Mouse (Mus musculus) hindbrain, embryonic 15.5 days (tissue): ENCODE results near the gene Rbm18. TPM values are rescaled to one million over a fixed set of nuclear protein-coding genes. Genes with fewer than 3 reads are reported as not detected.
A peak's percentile ranks its signal among the peaks of the same experiment; 100 is the strongest.

Experiments used
- ATAC-seq: fragments of 200-750 bp; cut with Nextera tagmentation; 2 replicates; pipeline ENCODE4 v1.8.0; 2017; ENCODE audit warnings: low read depth, moderate number of reproducible peaks, moderate TSS enrichment; ENCODE audit not compliant: low FRiP score
- H3K27ac ChIP-seq: fragments of 300-500 bp; sonication (generic); replicated peaks from 2 replicates; pipeline ENCODE4 v1.5.1; 2015; ENCODE audit warnings: mild to moderate bottlenecking, inconsistent platforms
- H3K27me3 ChIP-seq: fragments of 300-500 bp; sonication (generic); 2 replicates; pipeline ENCODE4 v1.6.1; 2015; ENCODE audit warnings: control low read depth, inconsistent platforms
- H3K36me3 ChIP-seq: fragments of 300-500 bp; sonication (generic); 2 replicates; pipeline ENCODE4 v1.6.1; 2015; ENCODE audit warnings: control low read depth, inconsistent platforms
- H3K4me1 ChIP-seq: fragments of 300-500 bp; sonication (generic); replicated peaks from 2 replicates; pipeline ENCODE4 v1.6.1; 2015; ENCODE audit warnings: control low read depth, inconsistent platforms
- H3K4me2 ChIP-seq: fragments of 300-500 bp; sonication (generic); 2 replicates; pipeline ENCODE4 v1.6.1; 2015; ENCODE audit warnings: moderate library complexity, mild to moderate bottlenecking, inconsistent platforms
- H3K4me3 ChIP-seq: fragments of 300-500 bp; sonication (generic); 2 replicates; pipeline ENCODE4 v1.5.1; 2015; ENCODE audit warnings: mild to moderate bottlenecking, inconsistent platforms
- H3K9ac ChIP-seq: fragments of 300-500 bp; sonication (generic); 2 replicates; pipeline ENCODE4 v1.6.1; 2015; ENCODE audit warnings: inconsistent platforms
- H3K9me3 ChIP-seq: fragments of 300-500 bp; sonication (generic); 2 replicates; pipeline ENCODE4 v1.6.1; 2016; ENCODE audit warnings: control low read depth, inconsistent platforms
- WGBS: fragments of 180-500 bp; shearing (Covaris S2); methylation state at CpG from one replicate; pipeline ENCODE4 v1.1.7; 2015; 5-methylcytosine and 5-hydroxymethylcytosine counted together
- polyA plus RNA-seq: library from polyadenylated mRNA; unstranded; fragments of >200 nt; fragmentation: Nextera tagmentation; extraction: Ambion mirVana; gene quantifications from 2 replicates; pipeline ENCODE4 v1.2.1, GENCODE M21; 2015

Gene Rbm18
- polyA plus RNA-seq, 1 experiment from 2014 or later = 117 TPM

DNA sequence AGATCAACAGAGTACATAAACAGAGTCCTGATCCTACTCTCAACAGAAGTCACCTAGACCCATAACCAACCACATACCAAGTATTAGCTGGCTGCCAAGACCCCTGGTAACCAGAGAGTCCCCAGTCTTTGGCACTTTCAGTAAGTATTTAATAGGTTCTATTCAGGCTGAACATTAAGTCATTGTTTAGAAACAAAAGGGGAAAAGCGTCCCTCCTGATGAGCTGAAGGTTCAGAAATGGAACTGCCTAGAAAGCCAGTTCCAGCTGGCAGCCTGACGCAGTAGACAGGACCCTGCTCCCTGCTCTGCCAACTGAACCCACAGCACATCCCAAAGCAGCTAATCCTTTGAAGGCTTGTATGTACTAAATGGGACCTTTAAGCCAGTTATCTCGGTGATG, 47.4 kb downstream of the Rbm18 start:
- no peaks in the 10 kb centered on the region for H3K36me3 ChIP-seq
- no peak overlapping the region for H3K27ac ChIP-seq
- peaks cover 73% of the 10 kb centered on the region for H3K27me3 ChIP-seq
- no peak for ATAC-seq
- peaks cover 18% of the 10 kb centered on the region for H3K4me1 ChIP-seq
- H3K9ac ChIP-seq = no peak overlapping the region
- no peaks in the 10 kb centered on the region for H3K9me3 ChIP-seq
- 37% methylated on average over 3 of the region's 3 CpGs for WGBS
- no peak overlapping the region for H3K4me2 ChIP-seq
- no peak overlapping the region for H3K4me3 ChIP-seq

DNA sequence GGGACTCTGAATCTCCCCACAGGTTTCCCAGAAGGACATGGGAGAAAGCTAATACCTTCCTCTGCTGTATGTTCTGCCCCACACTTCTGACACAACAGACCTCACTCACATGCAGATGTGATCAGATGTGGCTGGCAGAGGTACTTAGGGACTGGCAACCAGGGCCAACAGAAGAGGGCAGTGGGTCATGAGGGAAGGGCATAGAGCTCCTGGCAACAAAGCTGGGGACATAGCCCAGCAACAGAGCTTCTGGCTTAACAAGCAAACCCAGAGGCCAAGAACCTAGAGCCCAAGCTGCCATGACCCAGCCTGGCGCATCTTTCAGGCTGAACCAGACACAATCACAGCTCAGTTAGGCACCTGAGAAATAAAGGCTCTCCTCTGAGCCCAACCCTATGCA, 51.5 kb downstream of the Rbm18 start:
- 94% methylated on average over 1 of the region's 1 CpGs for WGBS

GRCm38 (mm10) chr2:36082802-36083580, 53.6 kb downstream of the Rbm18 start:
- Histone ChIP-seq H3K4me3 (no peak overlapping the region), H3K27me3 (peaks cover 14% of the 10 kb centered on the region), H3K27ac (no peak overlapping the region), H3K4me1 (no peaks in the 10 kb centered on the region), H3K36me3 (no peaks in the 10 kb centered on the region), H3K9ac (no peak overlapping the region), H3K4me2 (no peak overlapping the region), H3K9me3 (no peaks in the 10 kb centered on the region)
- no peak for ATAC-seq
- WGBS = 75% methylated on average over 9 of the region's 9 CpGs

More for the DNA sequence above, 51.5 kb downstream of the Rbm18 start:
- no peak overlapping the region for H3K27ac ChIP-seq
- H3K27me3 ChIP-seq = peaks cover 31% of the 10 kb centered on the region
- H3K4me2 ChIP-seq = no peak overlapping the region
- no peak overlapping the region for H3K9ac ChIP-seq
- no peaks in the 10 kb centered on the region for H3K36me3 ChIP-seq
- H3K4me3 ChIP-seq = no peak overlapping the region
- no peaks in the 10 kb centered on the region for H3K9me3 ChIP-seq
- no peaks in the 10 kb centered on the region for H3K4me1 ChIP-seq
- no peak for ATAC-seq

GRCm38 (mm10) chr2:36081446-36081845, 55.1 kb downstream of the Rbm18 start:
- Histone ChIP-seq H3K27me3 (0 out of 2 replicates have a peak, but pooled peaks cover 3% of the 10 kb centered on the region), H3K4me1 (peaks cover 11% of the 10 kb centered on the region), H3K4me3 (no peak overlapping the region), H3K27ac (no peak overlapping the region), H3K9me3 (no peaks in the 10 kb centered on the region), H3K9ac (no peak overlapping the region), H3K4me2 (no peak overlapping the region), H3K36me3 (no peaks in the 10 kb centered on the region)
- WGBS = 43% methylated on average over 9 of the region's 9 CpGs
- no peak for ATAC-seq

DNA sequence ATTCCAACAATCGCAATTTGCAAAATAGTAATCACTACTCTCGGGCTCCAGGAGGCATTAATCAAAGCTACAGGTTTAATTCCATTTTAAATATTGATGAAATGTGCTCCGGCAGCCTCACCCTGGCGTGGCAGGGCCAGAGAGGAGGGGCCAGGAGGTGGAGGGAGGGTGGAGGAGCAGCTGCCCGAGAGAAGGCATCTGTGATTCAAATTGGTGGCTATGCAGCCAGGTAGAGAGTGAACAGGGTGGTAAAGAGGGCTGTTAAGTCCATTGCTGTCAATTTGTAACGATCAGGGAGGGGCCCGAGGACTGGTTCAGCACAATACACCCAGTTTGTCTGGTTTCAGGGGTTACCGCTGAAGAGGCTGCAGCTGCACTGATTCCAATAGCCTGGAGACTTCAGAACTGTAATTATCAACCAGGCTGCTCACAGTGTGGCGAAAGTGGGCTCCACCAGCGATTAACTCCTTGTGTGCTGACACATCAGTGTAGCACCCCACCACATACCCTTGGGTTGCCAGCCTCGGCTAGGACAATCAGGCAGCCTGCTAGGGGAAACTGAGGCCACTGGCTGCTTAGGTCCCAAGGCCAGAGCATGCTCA, 59.3 kb downstream of the Rbm18 start:
- no peaks in the 10 kb centered on the region for H3K9me3 ChIP-seq
- H3K27ac ChIP-seq = no peak overlapping the region
- no peaks in the 10 kb centered on the region for H3K36me3 ChIP-seq
- 0 out of 2 replicates have a peak, but pooled peaks cover 3% of the 10 kb centered on the region for H3K27me3 ChIP-seq
- 18% methylated on average over 11 of the region's 11 CpGs for WGBS
- H3K4me3 ChIP-seq = peak overlapping the region; percentile 18
- H3K9ac ChIP-seq = no peak overlapping the region
- peaks cover 11% of the 10 kb centered on the region for H3K4me1 ChIP-seq
- H3K4me2 ChIP-seq = peak overlapping the region; percentile 46
- peak; percentile 46 for ATAC-seq

DNA sequence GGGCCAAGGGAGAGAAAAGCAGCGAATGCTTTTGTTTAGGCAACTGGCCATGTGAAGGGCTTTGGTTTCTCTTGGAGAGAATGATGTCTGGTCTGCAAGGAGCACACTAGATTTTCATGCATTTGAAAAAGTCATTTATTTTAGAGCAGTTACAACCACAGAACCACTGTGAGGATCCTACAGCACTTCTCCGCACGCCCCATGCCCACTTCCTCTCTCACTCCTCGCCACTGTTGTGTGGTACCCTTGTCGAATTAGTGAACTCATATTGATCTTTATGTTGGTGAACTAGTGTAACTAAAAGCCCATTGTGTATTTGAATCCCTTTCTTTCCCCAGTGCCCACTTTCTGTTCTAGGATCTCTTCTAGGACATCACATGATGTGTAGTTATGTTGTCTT, 61.4 kb downstream of the Rbm18 start:
- H3K27me3 ChIP-seq = 0 out of 2 replicates have a peak, but pooled peaks cover 3% of the 10 kb centered on the region
- WGBS = 92% methylated on average over 5 of the region's 5 CpGs
- peaks cover 11% of the 10 kb centered on the region for H3K4me1 ChIP-seq
- H3K9me3 ChIP-seq = no peaks in the 10 kb centered on the region
- no peak overlapping the region for H3K4me2 ChIP-seq
- H3K27ac ChIP-seq = no peak overlapping the region
- no peaks in the 10 kb centered on the region for H3K36me3 ChIP-seq
- no peak overlapping the region for H3K9ac ChIP-seq
- H3K4me3 ChIP-seq = no peak overlapping the region
- no peak for ATAC-seq

DNA sequence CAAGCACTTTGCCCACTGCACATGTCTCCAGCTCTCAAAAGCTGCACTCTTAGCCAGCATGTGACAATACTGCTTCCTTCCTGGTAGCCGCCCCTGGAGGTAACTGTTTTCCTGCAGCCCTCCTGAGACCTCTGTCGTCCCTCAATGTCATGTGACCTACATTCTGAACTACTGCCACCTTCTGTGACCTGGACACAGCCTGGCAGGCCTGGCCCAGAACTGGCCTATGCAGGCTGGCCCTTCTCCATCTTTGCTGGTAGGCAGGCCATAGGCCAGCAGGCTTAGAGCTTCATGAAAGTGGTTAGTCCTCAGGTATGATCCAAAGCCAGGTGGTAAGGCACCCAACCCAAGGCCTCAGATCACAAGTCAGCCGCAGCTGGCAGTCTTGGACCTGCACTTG, 62.8 kb downstream of the Rbm18 start:
- 74% methylated on average over 3 of the region's 3 CpGs for WGBS
- no peak for ATAC-seq

DNA sequence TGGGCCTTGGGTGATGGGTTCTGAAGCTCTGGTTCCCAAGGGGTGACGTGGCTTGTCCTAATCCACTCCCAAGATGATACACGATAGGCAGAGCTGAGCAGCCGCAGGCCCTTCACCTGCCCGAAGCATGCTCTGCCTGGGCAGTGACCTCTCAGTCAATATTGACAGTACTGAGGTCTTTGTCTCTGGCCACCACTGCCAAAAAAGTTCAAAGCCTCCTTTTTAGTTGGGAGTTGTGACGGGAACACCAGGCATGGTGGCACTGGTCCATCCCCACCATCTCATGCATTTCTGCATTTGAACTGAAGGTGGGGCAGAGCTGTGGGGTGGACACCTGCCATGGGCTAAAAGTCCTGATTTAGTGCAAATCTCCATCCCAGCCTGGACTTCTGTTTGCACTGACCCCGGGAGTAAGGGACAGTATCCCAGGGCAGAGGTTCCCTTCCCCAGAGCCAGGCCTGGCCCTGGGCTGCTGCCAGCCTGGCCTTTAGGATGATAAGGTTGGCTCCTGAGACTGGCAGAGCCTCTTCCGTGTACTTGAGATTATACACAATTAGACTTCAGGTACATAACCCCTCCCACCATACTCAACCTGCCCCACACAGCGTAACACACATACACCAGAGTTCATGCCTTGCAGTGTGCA, 64.8 kb downstream of the Rbm18 start:
- WGBS = 85% methylated on average over 8 of the region's 8 CpGs
- ATAC-seq = no peak
- Histone ChIP-seq H3K4me3 (no peak overlapping the region), H3K4me2 (no peak overlapping the region), H3K27ac (no peak overlapping the region), H3K9ac (no peak overlapping the region), H3K4me1 (peaks cover under 1% of the 10 kb centered on the region), H3K27me3 (no peaks in the 10 kb centered on the region), H3K36me3 (no peaks in the 10 kb centered on the region), H3K9me3 (no peaks in the 10 kb centered on the region)

More for the DNA sequence above, 62.8 kb downstream of the Rbm18 start:
- Histone ChIP-seq H3K9me3 (no peaks in the 10 kb centered on the region), H3K9ac (no peak overlapping the region), H3K27ac (no peak overlapping the region), H3K4me2 (no peak overlapping the region), H3K27me3 (0 out of 2 replicates have a peak, but pooled peaks cover 2% of the 10 kb centered on the region), H3K4me1 (peaks cover 11% of the 10 kb centered on the region), H3K36me3 (no peaks in the 10 kb centered on the region), H3K4me3 (no peak overlapping the region)

DNA sequence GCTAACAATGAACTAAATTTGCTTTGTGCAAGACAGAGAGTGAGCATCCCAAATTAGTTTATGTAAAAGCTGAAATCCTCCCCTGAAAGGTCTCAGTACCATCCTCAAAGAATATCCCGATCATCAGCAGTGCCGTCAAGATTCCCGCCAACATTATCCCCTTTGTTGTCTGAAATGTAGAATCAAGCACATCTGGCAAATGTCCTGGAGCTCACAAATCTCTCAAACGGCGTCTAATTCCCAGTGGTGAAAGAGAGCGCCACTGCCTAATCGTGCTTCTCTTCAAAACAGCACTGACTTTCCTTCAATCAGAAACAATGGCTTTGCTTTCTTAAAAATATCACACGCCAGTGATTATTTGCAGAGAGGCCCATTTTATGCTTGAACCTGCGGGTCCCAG, 69.4 kb downstream of the Rbm18 start:
- Histone ChIP-seq H3K27me3 (no peaks in the 10 kb centered on the region), H3K9ac (no peak overlapping the region), H3K4me3 (no peak overlapping the region), H3K9me3 (no peaks in the 10 kb centered on the region), H3K4me2 (no peak overlapping the region), H3K36me3 (no peaks in the 10 kb centered on the region), H3K4me1 (no peaks in the 10 kb centered on the region), H3K27ac (no peak overlapping the region)
- WGBS = 38% methylated on average over 9 of the region's 9 CpGs
- ATAC-seq = no peak

Other genes starting within 250 kb of the Rbm18 start
- gene Ttll11, start 156.9 kb downstream of the Rbm18 start, polyA plus RNA-seq = 5.2 and 6.1 TPM in 2 replicates
- 327 and 332 TPM in 2 replicates for gene Ndufa8, start 87.4 kb downstream of the Rbm18 start, polyA plus RNA-seq
- gene Morn5, start 87.3 kb downstream of the Rbm18 start, polyA plus RNA-seq = 2.9 and 3.0 TPM in 2 replicates
- gene Lhx6, start 31.4 kb downstream of the Rbm18 start, polyA plus RNA-seq = 0.62 and 1.3 TPM in 2 replicates
- gene Mrrf, start 384 bp downstream of the Rbm18 start, polyA plus RNA-seq = 21.2 and 23.1 TPM in 2 replicates
- 5.0 and 6.3 TPM in 2 replicates for gene Ptgs1, start 93.7 kb upstream of the Rbm18 start, polyA plus RNA-seq
- 0.03 TPM in 1 of 2 replicates, not detected in the other for gene Olfr338, start 236.7 kb upstream of the Rbm18 start, polyA plus RNA-seq